Comparison of ENCODE assay signal across 11 mouse cellular contexts in genomic region chr7:111301791-111302488, GRCm38 (mm10).
A peak's percentile ranks its signal among the peaks of the same experiment; 100 is the strongest.
DNase-seq lines count a peak whose midpoint lies in the region; ATAC-seq lines count a peak whose summit lies in the region.
"Had no signal": no experiment of that assay in that cellular context is flagged by ENCODE, and none has a peak within 500 bp of the region (broad histone marks: within the 10 kb centered on the region; RNA-seq: fewer than 3 reads in every experiment).

No protein-coding gene starts in this region.

- no peaks in the 10 kb centered on the region for H3K9me3 ChIP-seq in neural tube, embryonic 11.5 days (ENCODE audit: control insufficient read depth, low read length)
- no peaks in the 10 kb centered on the region for H3K9me3 ChIP-seq in midbrain, embryonic 13.5 days
- no peaks in the 10 kb centered on the region for H3K9me3 ChIP-seq in kidney, embryonic 15.5 days (replicated peaks)
- H3K9me3 ChIP-seq: heart, embryonic 15.5 days had no signal

- H3K4me3 ChIP-seq in neural tube, embryonic 11.5 days (ENCODE audit: low read depth, low read length), result no peak overlapping the region
- no peak overlapping the region for H3K4me3 ChIP-seq in midbrain, embryonic 13.5 days (replicated peaks)
- H3K4me3 ChIP-seq in kidney, embryonic 15.5 days (replicated peaks), result no peak overlapping the region
- H3K4me3 ChIP-seq: heart, embryonic 15.5 days had no signal

- no peak overlapping the region for H3K4me2 ChIP-seq in neural tube, embryonic 11.5 days (ENCODE audit: low read depth)
- peak overlapping the region; percentile 28 for H3K4me2 ChIP-seq in midbrain, embryonic 13.5 days (replicated peaks)
- no peak overlapping the region for H3K4me2 ChIP-seq in kidney, embryonic 15.5 days
- H3K4me2 ChIP-seq: heart, embryonic 15.5 days had no signal

- H3K27ac ChIP-seq in neural tube, embryonic 11.5 days (ENCODE audit: low read depth, low read length), result no peak overlapping the region
- peak overlapping the region; percentile 76 for H3K27ac ChIP-seq in midbrain, embryonic 13.5 days
- H3K27ac ChIP-seq in kidney, embryonic 15.5 days, result no peak overlapping the region
- H3K27ac ChIP-seq: heart, embryonic 15.5 days had no signal

- no peak overlapping the region for H3K9ac ChIP-seq in neural tube, embryonic 11.5 days (ENCODE audit: low read length)
- no peak overlapping the region for H3K9ac ChIP-seq in midbrain, embryonic 13.5 days (replicated peaks)
- H3K9ac ChIP-seq in kidney, embryonic 15.5 days, result no peak overlapping the region
- H3K9ac ChIP-seq: heart, embryonic 15.5 days had no signal

- H3K36me3 ChIP-seq in neural tube, embryonic 11.5 days (ENCODE audit: control insufficient read depth, insufficient read depth, low read length), result no peaks in the 10 kb centered on the region
- no peaks in the 10 kb centered on the region for H3K36me3 ChIP-seq in midbrain, embryonic 13.5 days
- no peaks in the 10 kb centered on the region for H3K36me3 ChIP-seq in kidney, embryonic 15.5 days
- H3K36me3 ChIP-seq: heart, embryonic 15.5 days had no signal

- H3K27me3 ChIP-seq in neural tube, embryonic 11.5 days (ENCODE audit: control insufficient read depth, insufficient read depth, low read length), result no peaks in the 10 kb centered on the region
- no peaks in the 10 kb centered on the region for H3K27me3 ChIP-seq in midbrain, embryonic 13.5 days
- no peaks in the 10 kb centered on the region for H3K27me3 ChIP-seq in kidney, embryonic 15.5 days
- H3K27me3 ChIP-seq: heart, embryonic 15.5 days had no signal

- 67% methylated on average over 16 of the region's 16 CpGs for WGBS in neural tube, embryonic 11.5 days
- 32% methylated on average over 16 of the region's 16 CpGs for WGBS in midbrain, embryonic 13.5 days
- 88% methylated on average over 16 of the region's 16 CpGs for WGBS in kidney, embryonic 15.5 days

- DNase-seq in neural tube, embryonic 11.5 days (ENCODE audit: low spot score), result peak; percentile 21
- DNase-seq in neural tube, embryonic 10.5 days (ENCODE audit: extremely low spot score, low spot score), result no peak
- DNase-seq in layer of hippocampus, adult 18-20 months (ENCODE audit: low spot score in 2 of 2), result peak; percentile 30 to 74
- DNase-seq in adrenal gland, postnatal 36 days, result no peak
- DNase-seq: kidney, postnatal 10 days; thymus, postnatal 14 days had no signal

- H3K4me1 ChIP-seq in neural tube, embryonic 11.5 days (ENCODE audit: control insufficient read depth, insufficient read depth, low read length), result no peaks in the 10 kb centered on the region
- peaks cover 18% of the 10 kb centered on the region for H3K4me1 ChIP-seq in midbrain, embryonic 13.5 days (replicated peaks)
- H3K4me1 ChIP-seq in kidney, embryonic 15.5 days, result no peaks in the 10 kb centered on the region
- H3K4me1 ChIP-seq: heart, embryonic 15.5 days had no signal

- no peak for ATAC-seq in neural tube, embryonic 11.5 days (ENCODE audit: insufficient read depth, low FRiP score, low TSS enrichment)
- ATAC-seq in midbrain, embryonic 13.5 days, result peak; percentile 63; the same call in 1 of the 2 replicates
- ATAC-seq in kidney, embryonic 15.5 days (replicated peaks; ENCODE audit: low FRiP score), result no peak
- ATAC-seq in megakaryocyte-erythroid progenitor cell, adult 5-6 weeks (replicated peaks; ENCODE audit: low FRiP score, low TSS enrichment, poor library complexity, severe bottlenecking), result no peak
- no peak for ATAC-seq in activated CD4-positive, CD25-positive, alpha-beta regulatory T cell, adult 4 months

Comparison
In these comparisons a context has a peak if more than half of its experiments do, and no peak if none do; other contexts are left out.
1. DNase-seq: peak in neural tube, embryonic 11.5 days (single experiment) and layer of hippocampus, adult 18-20 months (2 of 2); none in neural tube, embryonic 10.5 days (single experiment) and adrenal gland, postnatal 36 days (0 of 2).